In the genomic region with DNA sequence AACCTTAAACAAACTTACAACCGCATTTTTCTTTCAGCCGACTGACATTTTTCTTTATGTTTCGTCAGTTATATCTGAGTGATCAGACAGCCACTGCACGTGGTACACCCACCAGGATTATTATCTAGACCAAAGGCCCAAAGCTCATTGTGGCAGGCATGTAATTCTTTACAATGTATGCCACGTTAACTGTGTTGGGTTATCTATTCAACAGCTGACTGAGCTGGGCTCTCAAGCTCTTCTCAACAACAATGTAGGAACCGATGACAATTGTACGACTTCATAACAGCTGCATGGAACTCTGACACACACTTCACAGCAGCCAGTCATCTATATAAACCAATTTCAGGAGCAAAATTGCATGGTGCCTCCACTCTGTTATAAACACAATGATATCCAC, we compare ENCODE assay signal across 13 mouse cellular contexts.
"Had no signal": no experiment of that assay in that cellular context is flagged by ENCODE, and none has a peak within 500 bp of the region (broad histone marks: within the 10 kb centered on the region; RNA-seq: fewer than 3 reads in every experiment).

No protein-coding gene starts in this region.

- H3K4me3 ChIP-seq: layer of hippocampus, adult 2 months; limb, embryonic 12.5 days; liver, embryonic 13.5 days; lung, embryonic 15.5 days; megakaryocyte, embryonic 14.5 days had no signal

- H3K4me1 ChIP-seq: limb, embryonic 12.5 days; liver, embryonic 13.5 days; lung, embryonic 15.5 days; megakaryocyte, embryonic 14.5 days had no signal

- H3K9ac ChIP-seq: limb, embryonic 12.5 days; liver, embryonic 13.5 days; liver, postnatal 0 days; lung, embryonic 15.5 days had no signal

- H3K27ac ChIP-seq: layer of hippocampus, adult 2 months; limb, embryonic 12.5 days; liver, embryonic 13.5 days; lung, embryonic 15.5 days; macrophage; stomach, postnatal 0 days had no signal

- H3K4me2 ChIP-seq: limb, embryonic 12.5 days; liver, embryonic 13.5 days; lung, embryonic 15.5 days had no signal

- H3K9me3 ChIP-seq: limb, embryonic 12.5 days; liver, embryonic 13.5 days; lung, embryonic 15.5 days; megakaryocyte, embryonic 14.5 days had no signal

- DNase-seq: kidney, adult 8-10 months; kidney, postnatal 36 days; liver; liver, embryonic 13.5 days; liver, postnatal 0 days; lung, postnatal 14 days; thymus, postnatal 4 days had no signal

- H3K27me3 ChIP-seq: limb, embryonic 12.5 days; liver, embryonic 13.5 days; lung, embryonic 15.5 days; megakaryocyte, embryonic 14.5 days had no signal

- H3K36me3 ChIP-seq: limb, embryonic 12.5 days; liver, embryonic 13.5 days; lung, embryonic 15.5 days had no signal

- ATAC-seq: liver, postnatal 0 days had no signal
